Comparison of ENCODE assay signal across 13 mouse cellular contexts in the genomic region with DNA sequence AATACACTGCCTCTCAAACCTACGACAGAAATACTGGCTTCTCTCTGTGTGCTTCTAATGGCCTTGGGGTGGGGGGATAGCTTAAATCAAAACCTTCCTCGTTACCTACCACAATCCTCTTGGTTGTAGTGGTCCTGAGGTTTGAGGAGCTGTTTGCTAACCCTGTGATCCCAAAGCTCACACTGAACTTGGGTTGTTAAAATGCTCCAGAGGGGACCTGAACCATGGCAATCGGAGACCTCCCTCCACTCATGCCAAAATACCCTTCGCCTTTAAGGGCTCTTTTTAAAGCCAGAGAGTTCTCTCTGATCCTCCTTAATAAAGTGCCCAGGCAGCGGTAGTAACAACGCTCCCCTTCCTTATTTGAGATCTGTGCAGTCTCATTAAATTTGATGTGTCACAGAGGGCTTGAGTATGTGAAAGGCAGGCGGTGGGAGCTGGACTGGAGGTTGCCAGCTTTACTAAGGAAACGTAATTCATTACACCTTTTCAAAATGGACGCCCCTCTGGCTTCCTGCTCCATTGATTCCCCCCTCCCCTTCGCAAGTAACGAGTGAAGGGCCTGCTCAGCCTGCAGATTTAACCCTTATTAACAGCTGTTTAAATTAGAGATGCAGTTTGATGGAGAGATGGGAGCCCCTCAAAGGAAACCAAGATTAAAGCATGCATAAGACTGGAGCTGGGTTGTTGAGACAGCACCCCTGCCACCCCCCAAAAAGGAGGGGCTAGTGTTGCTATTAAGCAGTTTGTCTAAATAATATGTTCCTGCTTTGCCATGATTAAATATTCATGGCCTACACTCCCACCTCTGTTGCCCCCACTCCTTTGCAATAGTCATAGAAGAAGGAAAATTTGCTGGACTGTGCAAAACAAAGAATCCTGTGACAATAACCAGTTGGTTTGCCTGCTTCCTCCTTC.
DNase-seq lines count a peak whose midpoint lies in the region; ATAC-seq lines count a peak whose summit lies in the region.
"Had no signal": no experiment of that assay in that cellular context is flagged by ENCODE, and none has a peak within 500 bp of the region (broad histone marks: within the 10 kb centered on the region; RNA-seq: fewer than 3 reads in every experiment).

No protein-coding gene starts in this region.

- peak; percentile 24 for DNase-seq in embryonic facial prominence, embryonic 10.5 days (ENCODE audit: low spot score)
- no peak for DNase-seq in forebrain, embryonic 10.5 days (ENCODE audit: extremely low spot score, low spot score)
- no peak for DNase-seq in hindbrain, embryonic 14.5 days (ENCODE audit: low spot score)
- DNase-seq in frontal cortex, adult 2 months (ENCODE audit: extremely low spot score in 1 of 2, low spot score in 1 of 2): no peak
- DNase-seq in adrenal gland, adult 18-20 months (ENCODE audit: low spot score in 2 of 2): no peak
- DNase-seq: cerebellum, adult 9-11 months; kidney, adult 18-20 months had no signal

- H3K9ac ChIP-seq in hindbrain, embryonic 14.5 days: no peak overlapping the region
- H3K9ac ChIP-seq in midbrain, embryonic 13.5 days (replicated peaks): no peak overlapping the region
- H3K9ac ChIP-seq: liver, embryonic 14.5 days had no signal

- no peak for ATAC-seq in hindbrain, embryonic 14.5 days (ENCODE audit: low FRiP score)
- peak; percentile 83 for ATAC-seq in midbrain, embryonic 13.5 days
- ATAC-seq in monocyte, adult 5-6 weeks (replicated peaks; ENCODE audit: insufficient number of reproducible peaks, low FRiP score, low TSS enrichment, poor library complexity, severe bottlenecking): no peak

- no peaks in the 10 kb centered on the region for H3K27me3 ChIP-seq in embryonic facial prominence, embryonic 10.5 days (replicated peaks; ENCODE audit: low read depth, poor library complexity, severe bottlenecking)
- no peaks in the 10 kb centered on the region for H3K27me3 ChIP-seq in forebrain, embryonic 10.5 days (ENCODE audit: poor library complexity, severe bottlenecking)
- H3K27me3 ChIP-seq in hindbrain, embryonic 14.5 days (ENCODE audit: control insufficient read depth, insufficient read depth, low read length): no peaks in the 10 kb centered on the region
- no peaks in the 10 kb centered on the region for H3K27me3 ChIP-seq in midbrain, embryonic 13.5 days

- peaks cover 10% of the 10 kb centered on the region; the same call in 1 of the 2 replicates for H3K9me3 ChIP-seq in embryonic facial prominence, embryonic 10.5 days
- H3K9me3 ChIP-seq in forebrain, embryonic 10.5 days: peaks cover 11% of the 10 kb centered on the region
- H3K9me3 ChIP-seq in hindbrain, embryonic 14.5 days (ENCODE audit: control insufficient read depth, low read length): no peaks in the 10 kb centered on the region
- H3K9me3 ChIP-seq in midbrain, embryonic 13.5 days: peaks cover 3% of the 10 kb centered on the region; the same call in 1 of the 2 replicates

- H3K4me3 ChIP-seq in embryonic facial prominence, embryonic 10.5 days: no peak overlapping the region
- H3K4me3 ChIP-seq in forebrain, embryonic 10.5 days: no peak overlapping the region
- H3K4me3 ChIP-seq in hindbrain, embryonic 14.5 days (replicated peaks; ENCODE audit: low read length): no peak overlapping the region
- H3K4me3 ChIP-seq in midbrain, embryonic 13.5 days (replicated peaks): no peak overlapping the region

- no peak overlapping the region for H3K4me2 ChIP-seq in hindbrain, embryonic 14.5 days (replicated peaks)
- H3K4me2 ChIP-seq in midbrain, embryonic 13.5 days (replicated peaks): no peak overlapping the region
- H3K4me2 ChIP-seq: heart, embryonic 11.5 days had no signal

- H3K4me1 ChIP-seq in embryonic facial prominence, embryonic 10.5 days: peaks cover 9% of the 10 kb centered on the region
- peaks cover 13% of the 10 kb centered on the region for H3K4me1 ChIP-seq in forebrain, embryonic 10.5 days
- 0 out of 2 replicates have a peak, but pooled peaks cover 12% of the 10 kb centered on the region for H3K4me1 ChIP-seq in hindbrain, embryonic 14.5 days (replicated peaks; ENCODE audit: control insufficient read depth, insufficient read depth, low read length)
- H3K4me1 ChIP-seq in midbrain, embryonic 13.5 days (replicated peaks): peaks cover 14% of the 10 kb centered on the region

- peak overlapping the region; percentile 51 for H3K27ac ChIP-seq in embryonic facial prominence, embryonic 10.5 days (replicated peaks)
- H3K27ac ChIP-seq in forebrain, embryonic 10.5 days: peak overlapping the region; percentile 71
- peak overlapping the region; percentile 54 for H3K27ac ChIP-seq in hindbrain, embryonic 14.5 days
- peak overlapping the region; percentile 67 for H3K27ac ChIP-seq in midbrain, embryonic 13.5 days
- H3K27ac ChIP-seq: liver, embryonic 14.5 days; macrophage; stomach, postnatal 0 days had no signal

- H3K36me3 ChIP-seq in embryonic facial prominence, embryonic 10.5 days (replicated peaks): no peaks in the 10 kb centered on the region
- peaks cover 6% of the 10 kb centered on the region; the same call in 1 of the 2 replicates for H3K36me3 ChIP-seq in forebrain, embryonic 10.5 days (replicated peaks)
- H3K36me3 ChIP-seq in hindbrain, embryonic 14.5 days (replicated peaks; ENCODE audit: control insufficient read depth, insufficient read depth): no peaks in the 10 kb centered on the region
- H3K36me3 ChIP-seq in midbrain, embryonic 13.5 days: no peaks in the 10 kb centered on the region

- 74% methylated on average over 11 of the region's 11 CpGs for WGBS in embryonic facial prominence, embryonic 10.5 days
- 64% methylated on average over 11 of the region's 11 CpGs for WGBS in forebrain, embryonic 10.5 days
- WGBS in hindbrain, embryonic 14.5 days: 42% methylated on average over 11 of the region's 11 CpGs
- WGBS in midbrain, embryonic 13.5 days: 36% methylated on average over 11 of the region's 11 CpGs
